Mouse (Mus musculus): ENCODE measurements around the gene Ccl17. TPM values are rescaled to one million over a fixed set of nuclear protein-coding genes. Genes with fewer than 3 reads are reported as not detected.

Gene Ccl17
- polyA plus RNA-seq, 1 experiment from 2014 or later, result 0.30 TPM

GRCm38 (mm10) chr8:94785995-94786595 lies 24.2 kb upstream of the Ccl17 start:
- H3K27ac ChIP-seq (ENCODE audit: low read length), result peak overlapping the region; percentile 71
- WGBS, result 66% methylated on average over 6 of the region's 6 CpGs
- no peaks in the 10 kb centered on the region for H3K9me3 ChIP-seq (replicated peaks; ENCODE audit: control insufficient read depth, low read length)
- no peak overlapping the region for H3K4me2 ChIP-seq (ENCODE audit: low read depth, low read length)
- H3K4me1 ChIP-seq (ENCODE audit: control insufficient read depth, insufficient read depth, low read length), result peaks cover 24% of the 10 kb centered on the region
- no peak for ATAC-seq (ENCODE audit: insufficient read depth, low FRiP score)
- no peaks in the 10 kb centered on the region for H3K27me3 ChIP-seq (ENCODE audit: control insufficient read depth, insufficient read depth, low read length)
- H3K36me3 ChIP-seq (ENCODE audit: control insufficient read depth, insufficient read depth, low read length), result no peaks in the 10 kb centered on the region
- H3K9ac ChIP-seq (ENCODE audit: low read length), result no peak overlapping the region
- H3K4me3 ChIP-seq (replicated peaks; ENCODE audit: low read length), result no peak overlapping the region

GRCm38 (mm10) chr8:94787524-94788501 lies 22.4 kb upstream of the Ccl17 start:
- peak; percentile 70 for ATAC-seq (ENCODE audit: insufficient read depth, low FRiP score)
- Histone ChIP-seq H3K36me3 (ENCODE audit: control insufficient read depth, insufficient read depth, low read length) (no peaks in the 10 kb centered on the region), H3K27ac (ENCODE audit: low read length) (peak overlapping the region; percentile 72), H3K4me1 (ENCODE audit: control insufficient read depth, insufficient read depth, low read length) (peaks cover 15% of the 10 kb centered on the region; the same call in 1 of the 2 replicates), H3K9me3 (replicated peaks; ENCODE audit: control insufficient read depth, low read length) (no peaks in the 10 kb centered on the region), H3K9ac (ENCODE audit: low read length) (no peak overlapping the region), H3K4me3 (replicated peaks; ENCODE audit: low read length) (no peak overlapping the region), H3K27me3 (ENCODE audit: control insufficient read depth, insufficient read depth, low read length) (no peaks in the 10 kb centered on the region), H3K4me2 (ENCODE audit: low read depth, low read length) (no peak overlapping the region)
- WGBS, result 58% methylated on average over 15 of the region's 15 CpGs

GRCm38 (mm10) chr8:94789256-94789955 lies 20.8 kb upstream of the Ccl17 start:
- H3K9me3 ChIP-seq (replicated peaks; ENCODE audit: control insufficient read depth, low read length), result no peaks in the 10 kb centered on the region
- H3K4me2 ChIP-seq (ENCODE audit: low read depth, low read length), result no peak overlapping the region
- H3K27ac ChIP-seq (ENCODE audit: low read length), result no peak overlapping the region
- H3K4me1 ChIP-seq (ENCODE audit: control insufficient read depth, insufficient read depth, low read length), result peaks cover 15% of the 10 kb centered on the region; the same call in 1 of the 2 replicates
- 79% methylated on average over 10 of the region's 10 CpGs for WGBS
- ATAC-seq (ENCODE audit: insufficient read depth, low FRiP score), result no peak
- no peak overlapping the region for H3K4me3 ChIP-seq (replicated peaks; ENCODE audit: low read length)
- no peaks in the 10 kb centered on the region for H3K27me3 ChIP-seq (ENCODE audit: control insufficient read depth, insufficient read depth, low read length)
- H3K9ac ChIP-seq (ENCODE audit: low read length), result no peak overlapping the region
- H3K36me3 ChIP-seq (ENCODE audit: control insufficient read depth, insufficient read depth, low read length), result no peaks in the 10 kb centered on the region

GRCm38 (mm10) chr8:94794368-94794767 lies 15.9 kb upstream of the Ccl17 start:
- Histone ChIP-seq H3K4me1 (ENCODE audit: control insufficient read depth, insufficient read depth, low read length) (no peaks in the 10 kb centered on the region), H3K27me3 (ENCODE audit: control insufficient read depth, insufficient read depth, low read length) (no peaks in the 10 kb centered on the region), H3K9me3 (replicated peaks; ENCODE audit: control insufficient read depth, low read length) (no peaks in the 10 kb centered on the region), H3K27ac (ENCODE audit: low read length) (no peak overlapping the region), H3K9ac (ENCODE audit: low read length) (no peak overlapping the region), H3K4me2 (ENCODE audit: low read depth, low read length) (no peak overlapping the region), H3K4me3 (replicated peaks; ENCODE audit: low read length) (no peak overlapping the region), H3K36me3 (ENCODE audit: control insufficient read depth, insufficient read depth, low read length) (no peaks in the 10 kb centered on the region)
- 84% methylated on average over 4 of the region's 4 CpGs for WGBS
- no peak for ATAC-seq (ENCODE audit: insufficient read depth, low FRiP score)

GRCm38 (mm10) chr8:94794782-94795181 lies 15.5 kb upstream of the Ccl17 start:
- no peak for ATAC-seq (ENCODE audit: insufficient read depth, low FRiP score)
- no peak overlapping the region for H3K9ac ChIP-seq (ENCODE audit: low read length)

GRCm38 (mm10) chr8:94800278-94800968 lies 9.8 kb upstream of the Ccl17 start:
- no peak for ATAC-seq (ENCODE audit: insufficient read depth, low FRiP score)
- H3K4me2 ChIP-seq (ENCODE audit: low read depth, low read length), result no peak overlapping the region
- WGBS, result 59% methylated on average over 7 of the region's 7 CpGs
- H3K36me3 ChIP-seq (ENCODE audit: control insufficient read depth, insufficient read depth, low read length), result no peaks in the 10 kb centered on the region
- no peak overlapping the region for H3K9ac ChIP-seq (ENCODE audit: low read length)
- H3K27ac ChIP-seq (ENCODE audit: low read length), result no peak overlapping the region
- no peaks in the 10 kb centered on the region for H3K9me3 ChIP-seq (replicated peaks; ENCODE audit: control insufficient read depth, low read length)
- H3K27me3 ChIP-seq (ENCODE audit: control insufficient read depth, insufficient read depth, low read length), result no peaks in the 10 kb centered on the region
- H3K4me3 ChIP-seq (replicated peaks; ENCODE audit: low read length), result no peak overlapping the region
- H3K4me1 ChIP-seq (ENCODE audit: control insufficient read depth, insufficient read depth, low read length), result no peaks in the 10 kb centered on the region

More at GRCm38 (mm10) chr8:94794782-94795181, 15.5 kb upstream of the Ccl17 start:
- Histone ChIP-seq H3K27me3 (ENCODE audit: control insufficient read depth, insufficient read depth, low read length) (no peaks in the 10 kb centered on the region), H3K4me2 (ENCODE audit: low read depth, low read length) (no peak overlapping the region), H3K36me3 (ENCODE audit: control insufficient read depth, insufficient read depth, low read length) (no peaks in the 10 kb centered on the region), H3K9me3 (replicated peaks; ENCODE audit: control insufficient read depth, low read length) (no peaks in the 10 kb centered on the region), H3K4me3 (replicated peaks; ENCODE audit: low read length) (no peak overlapping the region), H3K27ac (ENCODE audit: low read length) (no peak overlapping the region), H3K4me1 (ENCODE audit: control insufficient read depth, insufficient read depth, low read length) (no peaks in the 10 kb centered on the region)
- WGBS, result 97% methylated on average over 2 of the region's 2 CpGs

- no peaks in the 10 kb centered on the region for H3K9me3 ChIP-seq (replicated peaks; ENCODE audit: control insufficient read depth, low read length)
- no peak overlapping the region for H3K27ac ChIP-seq (ENCODE audit: low read length)
- H3K4me3 ChIP-seq (replicated peaks; ENCODE audit: low read length), result no peak overlapping the region
- no peak overlapping the region for H3K9ac ChIP-seq (ENCODE audit: low read length)
- no peaks in the 10 kb centered on the region for H3K4me1 ChIP-seq (ENCODE audit: control insufficient read depth, insufficient read depth, low read length)
- WGBS, result 31% methylated on average over 14 of the region's 14 CpGs
- H3K4me2 ChIP-seq (ENCODE audit: low read depth, low read length), result no peak overlapping the region
- no peaks in the 10 kb centered on the region for H3K36me3 ChIP-seq (ENCODE audit: control insufficient read depth, insufficient read depth, low read length)
- no peak for ATAC-seq (ENCODE audit: insufficient read depth, low FRiP score)
- H3K27me3 ChIP-seq (ENCODE audit: control insufficient read depth, insufficient read depth, low read length), result no peaks in the 10 kb centered on the region
These were observed 8.8 kb upstream of the Ccl17 start for GRCm38 (mm10) chr8:94801293-94802095.

- Histone ChIP-seq H3K4me1 (ENCODE audit: control insufficient read depth, insufficient read depth, low read length) (no peaks in the 10 kb centered on the region), H3K27ac (ENCODE audit: low read length) (no peak overlapping the region), H3K36me3 (ENCODE audit: control insufficient read depth, insufficient read depth, low read length) (no peaks in the 10 kb centered on the region), H3K9me3 (replicated peaks; ENCODE audit: control insufficient read depth, low read length) (no peaks in the 10 kb centered on the region), H3K4me3 (replicated peaks; ENCODE audit: low read length) (no peak overlapping the region), H3K9ac (ENCODE audit: low read length) (no peak overlapping the region), H3K4me2 (ENCODE audit: low read depth, low read length) (no peak overlapping the region), H3K27me3 (ENCODE audit: control insufficient read depth, insufficient read depth, low read length) (no peaks in the 10 kb centered on the region)
- 71% methylated on average over 4 of the region's 4 CpGs for WGBS
- no peak for ATAC-seq (ENCODE audit: insufficient read depth, low FRiP score)
These were observed 7.9 kb upstream of the Ccl17 start for GRCm38 (mm10) chr8:94802375-94802774.
